Mouse (Mus musculus): ENCODE results near the gene Phf14.

- TF ChIP-seq POLR2A (IDR thresholded peaks at IDR 0.05; ENCODE audit: extremely low read depth, insufficient read depth, low read length) (no peak), CTCF (IDR thresholded peaks at IDR 0.05; ENCODE audit: low read depth, low read length) (no peak)
These were observed 199.7 kb downstream of the Phf14 start for GRCm38 (mm10) chr6:12107326-12107725.
